8 mouse cellular contexts compared by ENCODE assay signal in the genomic region with DNA sequence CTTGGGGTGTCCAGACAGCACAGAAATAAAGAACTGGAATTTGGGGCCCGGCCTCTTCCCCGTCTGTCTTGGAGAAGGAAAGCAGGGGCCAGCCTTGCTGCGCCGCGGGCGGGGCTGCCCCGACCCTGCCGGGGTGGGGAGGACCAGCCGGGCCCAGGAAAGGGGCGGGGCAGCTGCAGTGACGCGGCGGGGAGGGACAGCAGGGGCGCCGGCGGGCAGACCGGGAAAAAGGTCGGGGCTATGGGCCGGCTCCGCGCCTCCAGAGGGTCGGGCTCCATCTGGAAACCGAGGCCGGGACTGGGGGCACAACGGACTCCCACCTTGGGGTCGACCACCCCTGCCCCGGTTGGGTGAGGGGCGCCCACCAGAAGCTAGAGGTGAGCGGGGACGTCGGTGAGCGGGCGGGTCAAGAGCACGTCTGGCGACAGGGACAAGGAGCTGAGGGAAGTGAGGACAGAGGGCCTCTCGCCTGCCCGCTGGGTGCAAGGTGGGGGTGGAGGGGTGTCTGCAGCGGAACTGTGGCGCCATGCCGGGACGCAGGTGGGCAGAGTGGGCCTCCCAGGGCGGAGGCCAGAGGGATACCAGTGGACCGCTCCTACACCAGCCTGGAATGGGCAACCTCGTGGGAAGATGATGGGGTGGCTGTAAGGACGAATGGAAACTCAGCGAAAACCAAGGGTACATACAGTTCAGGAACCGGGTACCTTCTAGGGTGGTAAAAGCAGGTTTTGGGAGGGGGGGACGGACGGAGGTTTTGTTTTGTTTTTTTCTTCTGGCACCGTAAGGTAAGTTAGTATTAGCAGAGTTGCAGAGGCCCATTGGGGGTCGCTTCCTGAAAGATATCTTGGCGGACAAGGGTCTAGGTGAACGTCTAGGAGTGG. TPM values are rescaled to one million over a fixed set of nuclear protein-coding genes. Genes with fewer than 3 reads are reported as not detected.
A peak's percentile ranks its signal among the peaks of the same experiment; 100 is the strongest.
DNase-seq lines count a peak whose midpoint lies in the region; ATAC-seq and TF ChIP-seq lines count a peak whose summit lies in the region.

A gene (plus strand): TSS at position 162 of the 881 bp plus-strand sequence.

- peak; percentile 82 for DNase-seq in heart, postnatal 4 days
- DNase-seq in layer of hippocampus, postnatal 10 days (ENCODE audit: low spot score in 2 of 2): peak; percentile 51 to 60
- DNase-seq in lung, postnatal 10 days: peak; percentile 87
- DNase-seq in ovary, postnatal 36 days (ENCODE audit: low spot score): peak; percentile 82
- DNase-seq in urinary bladder, postnatal 10 days (ENCODE audit: low spot score): peak; percentile 49

- TF ChIP-seq CTCF in bone marrow macrophage, adult 2 months (IDR thresholded peaks at IDR 0.05; ENCODE audit: low read depth, low read length): no peak

- H3K9me3 ChIP-seq in forebrain, embryonic 13.5 days (replicated peaks): no peaks in the 10 kb centered on the region

- peak within 1 kb of the TSS; percentile 54 for H3K27ac ChIP-seq in bone marrow macrophage, adult 2 months (ENCODE audit: insufficient read depth, low read depth, low read length)
- H3K27ac ChIP-seq in forebrain, embryonic 13.5 days: no peak within 1 kb of the TSS

- peaks cover 32% of the 10 kb centered on the region for H3K27me3 ChIP-seq in forebrain, embryonic 13.5 days

- peak within 1 kb of the TSS; percentile 74 for H3K9ac ChIP-seq in forebrain, embryonic 13.5 days

- no peak for ATAC-seq in CD4-positive, CD25-positive, alpha-beta regulatory T cell, adult 4 months
- no peak for ATAC-seq in forebrain, embryonic 13.5 days

- no peak for TF ChIP-seq POLR2A in bone marrow macrophage, adult 2 months (IDR thresholded peaks at IDR 0.05; ENCODE audit: borderline replicate concordance, low read depth, low read length)

- 0 out of 2 replicates have a peak, but pooled peaks cover 2% of the 10 kb centered on the region for H3K36me3 ChIP-seq in forebrain, embryonic 13.5 days (ENCODE audit: poor library complexity, severe bottlenecking)

- peaks cover 26% of the 10 kb centered on the region for H3K4me1 ChIP-seq in bone marrow macrophage, adult 2 months (ENCODE audit: control insufficient read depth, insufficient read depth, low read length)
- peaks cover 56% of the 10 kb centered on the region for H3K4me1 ChIP-seq in forebrain, embryonic 13.5 days

- WGBS in forebrain, embryonic 13.5 days: 2% methylated on average over 53 of the region's 53 CpGs

- peak within 1 kb of the TSS; percentile 72 for H3K4me3 ChIP-seq in bone marrow macrophage, adult 2 months (ENCODE audit: insufficient read depth, low read length)
- H3K4me3 ChIP-seq in forebrain, embryonic 13.5 days: peak within 1 kb of the TSS; percentile 50

- H3K4me2 ChIP-seq in forebrain, embryonic 13.5 days: peak within 1 kb of the TSS; percentile 81

RNA-seq across cellular contexts. Expression of the gene that starts here (rescaled TPM):
- polyA plus RNA-seq in CD4-positive, CD25-positive, alpha-beta regulatory T cell, adult 4 months (2017; shearing (Covaris generic)): 100 to 1,000 TPM in 1 of 2 experiments, 10 to 100 TPM in 1; 98.7 to 113 TPM
- 72.3 and 86.7 TPM in 2 replicates for polyA plus RNA-seq in bone marrow macrophage, adult 2 months (2012; ENCODE audit: insufficient read depth, insufficient read length, missing spikeins)
- 21.1 and 32.0 TPM in 2 replicates for polyA plus RNA-seq in forebrain, embryonic 13.5 days (2015; fragmentation: Nextera tagmentation; extraction: Ambion mirVana)
- total RNA-seq in heart, postnatal 4 days (2021): 10 to 100 TPM; 41.8 to 42.9 TPM
- total RNA-seq in layer of hippocampus, postnatal 10 days (2021): 100 to 1,000 TPM; 178 to 201 TPM

Comparison
In these comparisons a context has a peak if more than half of its experiments do, and no peak if none do; other contexts are left out.
1. RNA of the gene that starts here (total RNA-seq): 178 to 201 TPM in layer of hippocampus, postnatal 10 days; 41.8 to 42.9 TPM in heart, postnatal 4 days; every median in the first group is over 4 times any median in the second.
2. Peak in every context shown above with its lines, with median percentiles within 50 percentile points of each other: DNase-seq.